9 mouse cellular contexts compared by ENCODE assay signal in genomic region chr9:43150075-43150474, GRCm38 (mm10). TPM values are rescaled to one million over a fixed set of nuclear protein-coding genes. Genes with fewer than 3 reads are reported as not detected.
DNase-seq lines count a peak whose midpoint lies in the region; ATAC-seq and TF ChIP-seq lines count a peak whose summit lies in the region.
"Had no signal": no experiment of that assay in that cellular context is flagged by ENCODE, and none has a peak within 500 bp of the region (broad histone marks: within the 10 kb centered on the region; RNA-seq: fewer than 3 reads in every experiment).

No protein-coding gene starts in this region.

- H3K27me3 ChIP-seq in forebrain, postnatal 0 days (ENCODE audit: insufficient read depth, low read length): no peaks in the 10 kb centered on the region
- H3K27me3 ChIP-seq in forebrain, embryonic 12.5 days: no peaks in the 10 kb centered on the region
- H3K27me3 ChIP-seq in G1E (ENCODE audit: insufficient read depth, low read length): peaks cover 23% of the 10 kb centered on the region
- peaks cover 10% of the 10 kb centered on the region for H3K27me3 ChIP-seq in heart, embryonic 11.5 days (ENCODE audit: control insufficient read depth, insufficient read depth, low read length)

- intact Hi-C loops in left cerebral cortex, postnatal 36 days (cut with DNase I): no loop called here

- TF ChIP-seq CTCF in forebrain, postnatal 0 days (IDR thresholded peaks at IDR 0.05; ENCODE audit: low read depth): no peak
- no peak for TF ChIP-seq CTCF in G1E (IDR thresholded peaks at IDR 0.05; ENCODE audit: low read depth, low read length)

- ATAC-seq in forebrain, postnatal 0 days: peak; percentile 69
- ATAC-seq in forebrain, embryonic 12.5 days (ENCODE audit: low FRiP score): no peak
- no peak for ATAC-seq in G1E (ENCODE audit: extremely low read depth, insufficient number of reproducible peaks, low FRiP score, poor library complexity, severe bottlenecking)
- ATAC-seq in heart, embryonic 11.5 days (replicated peaks; ENCODE audit: insufficient number of reproducible peaks, low FRiP score, low TSS enrichment): no peak

- no peaks in the 10 kb centered on the region for H3K36me3 ChIP-seq in forebrain, postnatal 0 days (ENCODE audit: insufficient read depth)
- H3K36me3 ChIP-seq in forebrain, embryonic 12.5 days (replicated peaks): no peaks in the 10 kb centered on the region
- H3K36me3 ChIP-seq in G1E (replicated peaks): no peaks in the 10 kb centered on the region
- no peaks in the 10 kb centered on the region for H3K36me3 ChIP-seq in heart, embryonic 11.5 days (ENCODE audit: control insufficient read depth, insufficient read depth, low read length)

- 40% methylated on average over 10 of the region's 10 CpGs for WGBS in forebrain, postnatal 0 days
- 76% methylated on average over 10 of the region's 10 CpGs for WGBS in forebrain, embryonic 12.5 days
- WGBS in heart, embryonic 11.5 days (ENCODE audit: insufficient replicate concordance): 27% methylated on average over 10 of the region's 10 CpGs

- H3K4me1 ChIP-seq in forebrain, postnatal 0 days (ENCODE audit: insufficient read depth): no peaks in the 10 kb centered on the region
- H3K4me1 ChIP-seq in forebrain, embryonic 12.5 days: no peaks in the 10 kb centered on the region
- H3K4me1 ChIP-seq in G1E (ENCODE audit: insufficient read depth, low read depth, low read length): no peaks in the 10 kb centered on the region
- H3K4me1 ChIP-seq in heart, embryonic 11.5 days (ENCODE audit: control insufficient read depth, insufficient read depth, low read length): peaks cover 9% of the 10 kb centered on the region
- H3K4me1 ChIP-seq: megakaryocyte, embryonic 14.5 days had no signal

- H3K4me3 ChIP-seq in forebrain, postnatal 0 days (ENCODE audit: low read depth, low read length): no peak overlapping the region
- H3K4me3 ChIP-seq in forebrain, embryonic 12.5 days (replicated peaks): no peak overlapping the region
- H3K4me3 ChIP-seq in G1E (ENCODE audit: low read depth, low read length): no peak overlapping the region
- no peak overlapping the region for H3K4me3 ChIP-seq in heart, embryonic 11.5 days (ENCODE audit: low read depth, low read length)
- H3K4me3 ChIP-seq: megakaryocyte, embryonic 14.5 days had no signal

- no peak overlapping the region for H3K9ac ChIP-seq in forebrain, postnatal 0 days
- H3K9ac ChIP-seq in forebrain, embryonic 12.5 days: no peak overlapping the region
- H3K9ac ChIP-seq in heart, embryonic 11.5 days (ENCODE audit: low read depth, low read length): no peak overlapping the region

- peak; percentile 65 for DNase-seq in forebrain, postnatal 0 days
- DNase-seq in G1E (ENCODE audit: low spot score): peak; percentile 7
- peak; percentile 69 to 80 for DNase-seq in left cerebral cortex, postnatal 36 days (ENCODE audit: low spot score in 2 of 2)
- DNase-seq in testis, postnatal 14 days (ENCODE audit: low spot score): peak; percentile 26
- DNase-seq in gastrocnemius, postnatal 4 days (ENCODE audit: low spot score in 2 of 2): no peak
- no peak for DNase-seq in thymus, postnatal 36 days

- peak overlapping the region; percentile 19; the same call in 1 of the 2 replicates for H3K4me2 ChIP-seq in forebrain, postnatal 0 days (ENCODE audit: low read depth)
- no peak overlapping the region for H3K4me2 ChIP-seq in forebrain, embryonic 12.5 days
- peak overlapping the region; percentile 47 for H3K4me2 ChIP-seq in heart, embryonic 11.5 days

- H3K27ac ChIP-seq in forebrain, postnatal 0 days (ENCODE audit: low read depth, low read length): no peak overlapping the region
- H3K27ac ChIP-seq in forebrain, embryonic 12.5 days: no peak overlapping the region
- no peak overlapping the region for H3K27ac ChIP-seq in heart, embryonic 11.5 days (ENCODE audit: low read depth, low read length)

- H3K9me3 ChIP-seq in forebrain, postnatal 0 days (ENCODE audit: low read length): no peaks in the 10 kb centered on the region
- H3K9me3 ChIP-seq in forebrain, embryonic 12.5 days: no peaks in the 10 kb centered on the region
- H3K9me3 ChIP-seq in G1E (replicated peaks): no peaks in the 10 kb centered on the region
- no peaks in the 10 kb centered on the region for H3K9me3 ChIP-seq in heart, embryonic 11.5 days (replicated peaks; ENCODE audit: control insufficient read depth, low read length)
- H3K9me3 ChIP-seq: megakaryocyte, embryonic 14.5 days had no signal

RNA-seq across cellular contexts. Expression of gene Tmem136, which starts 33.7 kb away (rescaled TPM):
- total RNA-seq in forebrain, postnatal 0 days (2014; rRNA removed): 6.0 and 6.2 TPM in 2 replicates
- polyA plus RNA-seq in forebrain, postnatal 0 days (2015; fragmentation: Nextera tagmentation; extraction: Ambion mirVana): 6.8 and 7.5 TPM in 2 replicates
- 11.4 and 12.1 TPM in 2 replicates for polyA plus RNA-seq in forebrain, embryonic 12.5 days (2016; fragmentation: Nextera tagmentation; extraction: Ambion mirVana)
- total RNA-seq in G1E (2014; fragmentation: Nextera tagmentation): 11.4 and 12.5 TPM in 2 replicates
- 1.1 and 2.0 TPM in 2 replicates for total RNA-seq in G1E (2017)
- polyA plus RNA-seq in G1E (2012): 0.39 and 0.48 TPM in 2 replicates
- polyA plus RNA-seq in heart, embryonic 11.5 days (2014; fragmentation: Nextera tagmentation; extraction: Ambion mirVana): 14.1 and 20.0 TPM in 2 replicates
- total RNA-seq in left cerebral cortex, postnatal 36 days (2021): 10 to 100 TPM; 18.1 to 18.6 TPM
- total RNA-seq in gastrocnemius, postnatal 4 days (2021): 1 to 10 TPM; 1.8 to 1.9 TPM

RNA-seq across cellular contexts. Expression of gene Arhgef12, which starts 43.0 kb away (rescaled TPM):
- 91.7 and 98.7 TPM in 2 replicates for total RNA-seq in forebrain, postnatal 0 days (2014; rRNA removed)
- 6.5 and 12.2 TPM in 2 replicates for polyA plus RNA-seq in forebrain, postnatal 0 days (2015; fragmentation: Nextera tagmentation; extraction: Ambion mirVana)
- polyA plus RNA-seq in forebrain, embryonic 12.5 days (2016; fragmentation: Nextera tagmentation; extraction: Ambion mirVana): 14.2 and 17.8 TPM in 2 replicates
- total RNA-seq in G1E (2014; fragmentation: Nextera tagmentation): 58.7 and 76.3 TPM in 2 replicates
- total RNA-seq in G1E (2017): 47.8 and 53.3 TPM in 2 replicates
- polyA plus RNA-seq in G1E (2012): 4.2 and 5.9 TPM in 2 replicates
- polyA plus RNA-seq in heart, embryonic 11.5 days (2014; fragmentation: Nextera tagmentation; extraction: Ambion mirVana): 9.6 and 16.8 TPM in 2 replicates
- total RNA-seq in left cerebral cortex, postnatal 36 days (2021): 100 to 1,000 TPM; 153 to 169 TPM
- 10 to 100 TPM; 55.7 to 56.3 TPM for total RNA-seq in gastrocnemius, postnatal 4 days (2021)

Comparison
In these comparisons a context has a peak if more than half of its experiments do, and no peak if none do; other contexts are left out.
1. DNase-seq: peak in forebrain, postnatal 0 days (single experiment), G1E (single experiment), left cerebral cortex, postnatal 36 days (2 of 2) and testis, postnatal 14 days (single experiment); none in gastrocnemius, postnatal 4 days (0 of 2) and thymus, postnatal 36 days (0 of 2).